Mouse (Mus musculus): ENCODE measurements at regions not wholly inside any gene's neighbourhood (a gene's known extent, or its start where the extent isn't known, plus 50 kb on each side); places are given as distances from the start of the nearest gene placed in this dataset.

DNA sequence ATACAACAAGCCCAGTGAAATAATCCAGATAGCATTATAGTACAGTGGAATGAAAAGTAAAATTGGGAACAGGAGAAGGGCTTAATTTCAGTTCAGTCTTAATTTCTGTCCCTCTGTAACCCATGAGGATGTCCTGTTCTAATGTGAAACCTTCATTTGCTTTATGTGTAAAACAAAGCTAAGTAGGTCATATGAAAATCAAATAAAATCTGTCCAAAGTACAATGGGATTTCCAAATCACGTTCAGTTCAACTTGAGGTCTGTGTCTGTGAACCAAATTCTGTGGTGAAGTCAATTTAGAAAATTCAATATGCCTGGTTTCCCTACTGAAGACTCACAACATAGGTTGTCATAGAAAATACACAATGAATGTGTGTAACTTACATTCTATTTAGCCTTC is 74.4 kb upstream of the Dab2 start:
- Histone ChIP-seq H3K27ac (replicated peaks) (no peak overlapping the region), H3K27me3 (replicated peaks; ENCODE audit: low read depth, poor library complexity, severe bottlenecking) (no peaks in the 10 kb centered on the region), H3K36me3 (replicated peaks) (no peaks in the 10 kb centered on the region), H3K9me3 (no peaks in the 10 kb centered on the region), H3K4me3 (no peak overlapping the region), H3K4me1 (no peaks in the 10 kb centered on the region)
- WGBS = 76% methylated on average over 1 of the region's 1 CpGs
- no peak for DNase-seq (ENCODE audit: low spot score)

DNA sequence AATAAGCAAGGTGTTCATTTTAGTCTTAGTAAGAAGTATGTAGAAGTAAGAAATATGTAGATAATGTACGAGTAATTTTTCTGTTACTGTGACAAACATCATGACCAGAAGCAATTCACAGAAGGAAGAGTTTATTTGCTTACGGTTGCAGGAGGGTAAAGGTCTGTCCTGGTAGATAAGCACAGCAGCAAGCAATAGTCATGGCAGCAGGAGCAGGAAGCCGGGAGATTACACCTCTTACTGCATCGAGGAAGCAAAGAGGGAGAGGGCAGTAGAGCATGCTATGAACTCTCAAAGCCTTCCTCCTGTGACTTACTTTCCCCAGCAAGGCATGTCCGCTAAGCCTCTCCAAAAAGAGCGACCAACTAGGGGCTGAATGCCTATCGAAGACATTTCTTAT is 69.0 kb upstream of the Dab2 start:
- Histone ChIP-seq H3K4me1 (no peaks in the 10 kb centered on the region), H3K27ac (replicated peaks) (no peak overlapping the region), H3K27me3 (replicated peaks; ENCODE audit: low read depth, poor library complexity, severe bottlenecking) (no peaks in the 10 kb centered on the region), H3K4me3 (no peak overlapping the region), H3K9me3 (no peaks in the 10 kb centered on the region), H3K36me3 (replicated peaks) (no peaks in the 10 kb centered on the region)
- DNase-seq (ENCODE audit: low spot score) = no peak
- 89% methylated on average over 7 of the region's 7 CpGs for WGBS

DNA sequence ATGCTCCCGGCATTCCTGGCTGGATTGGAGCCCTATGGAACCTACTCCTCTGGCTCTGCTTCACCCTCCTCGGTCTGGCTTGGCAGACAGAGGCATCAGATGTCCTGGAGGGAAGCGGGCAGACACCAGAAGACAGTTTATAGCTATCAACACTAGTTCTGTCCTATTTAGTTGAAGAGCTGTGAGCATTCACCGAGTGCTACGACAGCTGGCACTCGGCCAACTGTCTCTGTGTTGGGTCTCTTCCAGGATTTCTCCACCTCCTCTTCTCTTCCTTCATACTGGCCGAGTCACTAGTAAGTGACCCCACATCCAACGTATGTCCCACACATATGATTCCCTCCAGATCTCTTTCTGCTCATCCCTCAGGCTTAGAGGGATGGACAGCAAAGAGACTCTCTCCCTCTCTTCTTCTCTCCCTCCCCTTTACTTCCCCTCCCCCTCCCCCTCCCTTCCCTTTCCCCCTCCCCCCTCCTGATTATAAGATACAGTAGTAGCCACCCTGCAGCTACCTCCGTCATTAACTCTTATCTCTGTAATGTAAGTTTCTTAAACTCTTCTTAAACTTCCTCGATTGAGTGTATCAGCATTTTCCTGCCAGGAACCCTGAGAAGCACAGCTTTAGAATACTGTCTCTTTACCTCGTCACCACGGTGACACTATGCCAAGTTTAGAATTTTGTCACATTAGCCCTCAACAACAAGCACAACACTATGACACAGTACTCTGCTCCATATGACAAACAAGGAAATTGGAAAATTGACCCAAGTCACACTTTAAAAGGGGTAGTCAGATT is 68.1 kb upstream of the Dab2 start:
- Histone ChIP-seq H3K27ac (replicated peaks) (no peak overlapping the region), H3K4me3 (no peak overlapping the region), H3K4me1 (no peaks in the 10 kb centered on the region), H3K27me3 (replicated peaks; ENCODE audit: low read depth, poor library complexity, severe bottlenecking) (no peaks in the 10 kb centered on the region), H3K9me3 (no peaks in the 10 kb centered on the region), H3K36me3 (replicated peaks) (no peaks in the 10 kb centered on the region)
- WGBS = 85% methylated on average over 12 of the region's 12 CpGs
- no peak for DNase-seq (ENCODE audit: low spot score)

DNA sequence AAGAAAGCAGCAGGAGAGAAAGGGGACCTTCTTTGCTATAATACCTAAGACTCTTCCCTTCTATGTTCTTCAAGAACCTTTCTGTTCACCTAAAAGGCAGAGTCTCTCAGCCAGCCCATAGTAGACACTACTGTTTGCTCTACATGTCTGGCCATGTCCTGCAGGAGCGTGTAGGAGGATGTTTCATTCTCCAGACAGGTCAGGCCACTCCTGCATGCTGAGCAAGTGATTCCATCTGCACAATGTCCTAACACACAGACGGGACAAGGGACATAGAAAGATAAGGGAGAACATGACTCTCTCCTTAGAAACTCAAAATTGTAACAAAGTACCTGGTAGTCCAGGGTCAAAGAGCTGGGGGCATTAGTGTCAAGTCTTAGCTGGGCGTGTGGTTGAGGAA is 66.0 kb upstream of the Dab2 start:
- Histone ChIP-seq H3K9me3 (no peaks in the 10 kb centered on the region), H3K36me3 (replicated peaks) (no peaks in the 10 kb centered on the region), H3K27me3 (replicated peaks; ENCODE audit: low read depth, poor library complexity, severe bottlenecking) (no peaks in the 10 kb centered on the region), H3K4me1 (peaks cover 7% of the 10 kb centered on the region; the same call in 1 of the 2 replicates), H3K4me3 (no peak overlapping the region), H3K27ac (replicated peaks) (no peak overlapping the region)
- WGBS = 75% methylated on average over 3 of the region's 3 CpGs
- DNase-seq (ENCODE audit: low spot score) = no peak

DNA sequence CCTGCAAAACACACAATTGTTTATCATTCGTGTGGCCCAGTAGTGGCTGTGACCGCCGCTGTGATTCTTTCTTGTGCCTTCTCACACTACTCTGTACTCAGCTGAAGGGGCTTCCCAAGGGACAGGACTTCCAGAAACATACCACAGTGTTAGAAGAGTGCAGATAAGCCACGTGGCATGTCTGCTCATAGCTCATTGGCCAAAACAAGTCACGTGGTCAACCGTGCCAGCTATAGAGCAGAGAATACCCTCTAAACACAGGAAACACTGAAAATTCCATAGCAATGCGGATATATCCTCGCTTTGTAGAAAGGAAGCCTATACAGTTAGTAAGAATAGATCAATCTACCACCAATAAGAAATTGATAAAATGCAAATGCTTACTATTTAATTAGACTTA is 63.0 kb upstream of the Dab2 start:
- 89% methylated on average over 8 of the region's 8 CpGs for WGBS
- Histone ChIP-seq H3K27me3 (replicated peaks; ENCODE audit: low read depth, poor library complexity, severe bottlenecking) (no peaks in the 10 kb centered on the region), H3K36me3 (replicated peaks) (no peaks in the 10 kb centered on the region), H3K4me1 (peaks cover 7% of the 10 kb centered on the region; the same call in 1 of the 2 replicates), H3K27ac (replicated peaks) (no peak overlapping the region), H3K4me3 (no peak overlapping the region), H3K9me3 (no peaks in the 10 kb centered on the region)
- DNase-seq (ENCODE audit: low spot score) = no peak

DNA sequence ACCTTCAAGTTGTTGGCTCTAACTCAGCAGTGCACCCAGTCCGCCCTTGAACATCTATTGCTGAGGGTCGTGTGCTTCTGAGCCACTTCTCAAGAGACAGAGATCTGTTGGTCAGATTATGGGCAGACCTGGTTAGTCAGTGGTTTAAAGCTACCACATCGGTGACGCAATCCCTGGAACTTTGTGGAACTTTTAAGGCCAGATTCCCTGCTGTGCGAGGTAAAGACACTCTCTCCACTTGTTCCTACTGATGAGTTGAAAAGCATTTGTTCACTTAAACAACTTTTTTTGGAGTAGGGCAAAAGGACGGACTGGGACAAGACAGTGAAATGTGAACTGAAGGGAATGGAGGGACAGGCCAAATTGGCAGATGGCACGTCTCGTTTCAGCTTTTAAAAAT is 61.9 kb upstream of the Dab2 start:
- Histone ChIP-seq H3K9me3 (no peaks in the 10 kb centered on the region), H3K4me3 (no peak overlapping the region), H3K36me3 (replicated peaks) (no peaks in the 10 kb centered on the region), H3K27me3 (replicated peaks; ENCODE audit: low read depth, poor library complexity, severe bottlenecking) (no peaks in the 10 kb centered on the region), H3K27ac (replicated peaks) (peak overlapping the region; percentile 51), H3K4me1 (peaks cover 7% of the 10 kb centered on the region; the same call in 1 of the 2 replicates)
- 61% methylated on average over 8 of the region's 8 CpGs for WGBS
- no peak for DNase-seq (ENCODE audit: low spot score)

DNA sequence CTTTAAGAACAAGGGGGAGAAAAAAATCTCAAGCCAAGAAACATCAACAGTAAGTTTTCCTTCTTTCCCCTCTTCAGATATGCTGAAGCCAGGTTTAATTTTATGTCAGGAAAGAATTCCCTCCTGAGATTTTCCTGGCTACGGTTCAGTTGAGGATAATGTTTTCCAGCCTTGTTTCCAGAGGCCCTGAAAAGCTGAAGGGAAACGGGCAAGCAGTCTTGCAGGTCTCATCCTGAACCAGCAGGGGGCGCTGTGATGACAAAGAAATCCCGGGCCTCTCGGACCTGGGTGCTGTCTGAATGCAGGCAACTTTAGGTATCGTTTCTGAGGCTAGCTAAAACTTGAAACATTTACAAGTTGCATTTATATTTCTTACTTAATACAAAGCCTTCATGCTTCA is 61.5 kb upstream of the Dab2 start:
- H3K4me1 ChIP-seq = peaks cover 7% of the 10 kb centered on the region; the same call in 1 of the 2 replicates
- 4% methylated on average over 6 of the region's 6 CpGs for WGBS
- DNase-seq (ENCODE audit: low spot score) = peak; percentile 87
- no peaks in the 10 kb centered on the region for H3K9me3 ChIP-seq
- no peaks in the 10 kb centered on the region for H3K27me3 ChIP-seq (replicated peaks; ENCODE audit: low read depth, poor library complexity, severe bottlenecking)
- H3K36me3 ChIP-seq (replicated peaks) = no peaks in the 10 kb centered on the region
- H3K4me3 ChIP-seq = no peak overlapping the region
- no peak overlapping the region for H3K27ac ChIP-seq (replicated peaks)

DNA sequence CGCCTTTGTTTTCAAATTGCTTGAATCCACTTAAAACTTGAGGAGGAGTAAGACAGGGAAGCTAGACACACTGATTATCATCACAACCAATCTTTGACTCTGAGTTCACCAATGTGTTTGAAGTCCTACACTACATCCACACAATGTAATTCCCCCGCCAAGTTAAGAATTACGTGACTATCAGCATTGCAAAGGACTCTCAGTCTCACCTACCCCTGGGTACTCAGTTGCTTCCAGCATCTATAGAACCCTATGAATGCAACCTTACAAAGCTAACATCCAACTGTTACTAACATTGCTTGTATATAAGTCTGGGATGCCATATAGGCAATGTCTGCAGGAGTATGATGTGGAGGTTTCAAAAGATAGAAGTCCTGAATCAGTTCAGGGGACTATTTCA is 60.8 kb upstream of the Dab2 start:
- Histone ChIP-seq H3K27ac (replicated peaks) (no peak overlapping the region), H3K4me3 (no peak overlapping the region), H3K4me1 (peaks cover 7% of the 10 kb centered on the region; the same call in 1 of the 2 replicates), H3K9me3 (no peaks in the 10 kb centered on the region), H3K27me3 (replicated peaks; ENCODE audit: low read depth, poor library complexity, severe bottlenecking) (no peaks in the 10 kb centered on the region), H3K36me3 (replicated peaks) (no peaks in the 10 kb centered on the region)
- 89% methylated on average over 3 of the region's 3 CpGs for WGBS
- DNase-seq (ENCODE audit: low spot score) = no peak

DNA sequence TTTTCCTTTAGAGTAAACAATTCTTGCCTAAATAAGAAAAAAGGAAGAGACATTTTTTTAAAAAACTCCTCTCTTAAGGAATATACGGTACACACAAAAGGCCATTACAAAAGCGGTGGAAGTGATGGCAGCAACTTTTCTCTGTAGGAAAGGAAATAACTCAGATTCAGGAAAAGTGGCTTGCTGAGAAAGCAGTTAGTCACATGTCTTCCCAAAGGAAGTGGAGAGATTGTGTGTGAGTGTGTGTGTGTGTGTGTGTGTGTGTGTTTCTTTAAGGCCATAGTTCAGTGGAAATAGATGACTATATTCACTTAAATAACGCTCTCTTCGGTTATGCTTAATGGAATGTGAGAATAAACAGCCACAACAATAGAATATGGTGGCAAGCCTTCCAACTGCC is 57.5 kb upstream of the Dab2 start:
- WGBS = 83% methylated on average over 4 of the region's 4 CpGs
- H3K27ac ChIP-seq (replicated peaks) = no peak overlapping the region
- H3K4me1 ChIP-seq = peaks cover 7% of the 10 kb centered on the region; the same call in 1 of the 2 replicates
- no peak overlapping the region for H3K4me3 ChIP-seq
- no peaks in the 10 kb centered on the region for H3K9me3 ChIP-seq
- H3K36me3 ChIP-seq (replicated peaks) = no peaks in the 10 kb centered on the region
- no peak for DNase-seq (ENCODE audit: low spot score)
- no peaks in the 10 kb centered on the region for H3K27me3 ChIP-seq (replicated peaks; ENCODE audit: low read depth, poor library complexity, severe bottlenecking)

DNA sequence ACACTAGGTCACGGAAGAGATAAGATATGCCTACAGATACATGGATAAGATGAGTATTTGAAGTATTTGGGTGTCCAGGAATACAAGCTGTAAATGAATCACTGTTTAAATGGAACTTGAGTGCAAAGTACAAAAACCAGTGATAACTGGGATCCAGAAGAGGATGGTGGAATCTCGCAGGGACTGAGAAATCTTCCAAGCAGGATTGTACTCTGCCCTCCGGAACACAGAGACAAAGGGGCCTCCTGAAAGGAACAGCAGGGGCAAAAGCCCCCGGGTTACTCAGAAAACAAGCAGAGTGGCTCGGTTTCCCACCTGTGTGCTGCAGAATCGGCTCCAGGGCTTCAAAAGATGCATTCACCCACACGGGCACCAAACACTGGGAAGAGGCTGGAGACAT is 55.2 kb upstream of the Dab2 start:
- Histone ChIP-seq H3K27me3 (replicated peaks; ENCODE audit: low read depth, poor library complexity, severe bottlenecking) (no peaks in the 10 kb centered on the region), H3K4me1 (no peaks in the 10 kb centered on the region), H3K9me3 (no peaks in the 10 kb centered on the region), H3K36me3 (replicated peaks) (no peaks in the 10 kb centered on the region), H3K27ac (replicated peaks) (no peak overlapping the region), H3K4me3 (no peak overlapping the region)
- whole genome bisulfite sequencing = 33% methylated on average over 7 of the region's 7 CpGs
- no peak for DNase-seq (ENCODE audit: low spot score)

DNA sequence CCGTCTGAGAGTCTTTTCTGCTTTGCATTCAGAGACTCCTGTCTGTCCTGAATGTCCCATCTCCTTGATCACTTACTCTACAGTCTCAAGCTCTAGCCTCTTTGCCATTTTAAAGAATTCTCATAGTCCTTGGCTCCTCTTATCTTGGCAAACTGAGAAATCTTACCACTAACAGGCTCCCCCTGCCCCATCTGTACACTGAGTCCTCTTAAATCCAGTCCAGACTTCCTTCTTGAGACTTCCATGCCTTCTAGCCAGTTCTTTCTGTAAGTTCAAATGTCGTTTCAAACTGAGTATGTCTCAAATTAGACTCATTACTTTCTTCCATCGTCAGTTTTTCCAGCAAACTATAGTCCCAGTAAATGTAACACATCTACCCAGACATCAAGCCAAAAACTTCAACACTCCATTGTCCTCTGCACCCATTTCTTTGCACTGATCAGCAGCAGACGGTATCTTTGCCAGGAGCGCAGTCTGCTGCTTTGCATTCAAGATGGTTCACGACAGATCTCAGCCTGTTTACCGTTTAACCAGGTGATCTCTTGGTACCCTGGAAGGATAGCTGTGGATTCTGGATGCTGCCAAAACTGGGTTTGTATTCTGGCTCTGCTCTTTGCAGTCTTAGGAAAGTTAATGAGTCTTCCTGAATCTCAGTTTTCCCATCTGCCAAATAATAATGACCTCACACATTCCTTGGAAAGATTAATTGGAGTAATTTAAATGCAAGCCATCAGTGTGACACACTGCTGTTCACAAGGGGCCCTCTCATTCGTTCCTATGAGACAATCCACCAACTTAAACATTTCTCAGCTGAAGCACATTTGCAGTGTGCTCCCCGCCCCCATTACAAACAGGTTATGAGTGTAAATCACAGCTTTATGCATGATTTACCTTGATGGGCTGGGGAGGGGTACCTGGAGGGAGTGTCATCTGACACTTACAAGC is 53.4 kb upstream of the Dab2 start:
- no peaks in the 10 kb centered on the region for H3K9me3 ChIP-seq
- H3K27ac ChIP-seq (replicated peaks) = no peak overlapping the region
- H3K36me3 ChIP-seq (replicated peaks) = no peaks in the 10 kb centered on the region
- H3K27me3 ChIP-seq (replicated peaks; ENCODE audit: low read depth, poor library complexity, severe bottlenecking) = no peaks in the 10 kb centered on the region
- H3K4me1 ChIP-seq = no peaks in the 10 kb centered on the region
- no peak overlapping the region for H3K4me3 ChIP-seq
- WGBS = 77% methylated on average over 9 of the region's 9 CpGs
- DNase-seq (ENCODE audit: low spot score) = no peak

DNA sequence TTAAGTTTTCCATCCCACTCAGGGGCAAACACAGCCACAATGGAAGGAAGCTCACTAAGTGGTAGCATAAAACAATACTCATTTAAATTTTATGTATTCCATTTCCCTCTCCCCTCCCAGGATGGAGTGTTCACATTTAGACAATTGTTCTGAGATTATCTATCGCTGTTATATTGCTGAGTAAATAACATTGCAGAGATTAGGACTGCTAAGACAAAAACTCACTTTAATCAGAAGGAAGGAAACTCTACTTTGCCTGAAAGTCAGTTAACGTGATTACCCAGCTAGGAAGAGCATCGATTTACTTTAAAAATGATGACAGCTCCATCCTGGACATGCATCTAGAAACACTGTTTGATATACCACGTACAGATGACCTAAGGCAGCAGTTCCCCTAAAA is 51.1 kb upstream of the Dab2 start:
- Histone ChIP-seq H3K27ac (replicated peaks) (no peak overlapping the region), H3K9me3 (no peaks in the 10 kb centered on the region), H3K27me3 (replicated peaks; ENCODE audit: low read depth, poor library complexity, severe bottlenecking) (no peaks in the 10 kb centered on the region), H3K4me3 (no peak overlapping the region), H3K4me1 (no peaks in the 10 kb centered on the region), H3K36me3 (replicated peaks) (no peaks in the 10 kb centered on the region)
- 87% methylated on average over 4 of the region's 4 CpGs for WGBS
- no peak for DNase-seq (ENCODE audit: low spot score)
